Mouse (Mus musculus): ENCODE measurements at regions not wholly inside any gene's neighbourhood (a gene's known extent, or its start where the extent isn't known, plus 50 kb on each side); places are given as distances from the start of the nearest gene placed in this dataset.

GRCm38 (mm10) chr1:50622870-50623607 is 277.4 kb upstream of the Tmeff2 start:
- DNase-seq (ENCODE audit: extremely low spot score): no peak

- no peak for DNase-seq (ENCODE audit: extremely low spot score)
Measured at GRCm38 (mm10) chr1:50629000-50629399, 271.4 kb upstream of the Tmeff2 start.

GRCm38 (mm10) chr1:50629473-50630071 is 270.9 kb upstream of the Tmeff2 start:
- DNase-seq (ENCODE audit: extremely low spot score): no peak

GRCm38 (mm10) chr1:50637992-50638391 is 262.5 kb upstream of the Tmeff2 start:
- DNase-seq (ENCODE audit: extremely low spot score): no peak

- no peak for DNase-seq (ENCODE audit: extremely low spot score)
Measured at GRCm38 (mm10) chr1:50646931-50647674, 253.3 kb upstream of the Tmeff2 start.

GRCm38 (mm10) chr1:50651974-50652665 is 248.3 kb upstream of the Tmeff2 start:
- no peak for DNase-seq (ENCODE audit: extremely low spot score)

- no peak for DNase-seq (ENCODE audit: extremely low spot score)
Measured at GRCm38 (mm10) chr1:50665139-50665538, 235.3 kb upstream of the Tmeff2 start.

GRCm38 (mm10) chr1:50682971-50683370 is 217.5 kb upstream of the Tmeff2 start:
- no peak for DNase-seq (ENCODE audit: extremely low spot score)

- no peak for DNase-seq (ENCODE audit: extremely low spot score)
Measured at GRCm38 (mm10) chr1:50685361-50685760, 215.1 kb upstream of the Tmeff2 start.

- no peak for DNase-seq (ENCODE audit: extremely low spot score)
Measured at GRCm38 (mm10) chr1:50696916-50697315, 203.5 kb upstream of the Tmeff2 start.

- no peak for DNase-seq (ENCODE audit: extremely low spot score)
Measured at GRCm38 (mm10) chr1:50697333-50698216, 202.9 kb upstream of the Tmeff2 start.

GRCm38 (mm10) chr1:50704639-50705038 is 195.8 kb upstream of the Tmeff2 start:
- no peak for DNase-seq (ENCODE audit: extremely low spot score)

GRCm38 (mm10) chr1:50745049-50745448 is 155.4 kb upstream of the Tmeff2 start:
- no peak for DNase-seq (ENCODE audit: extremely low spot score)

GRCm38 (mm10) chr1:50770211-50770610 is 130.2 kb upstream of the Tmeff2 start:
- no peak for DNase-seq (ENCODE audit: extremely low spot score)

- peak; percentile 6 for DNase-seq (ENCODE audit: extremely low spot score)
Measured at GRCm38 (mm10) chr1:50795264-50795663, 105.2 kb upstream of the Tmeff2 start.

GRCm38 (mm10) chr1:50798166-50798565 is 102.3 kb upstream of the Tmeff2 start:
- DNase-seq (ENCODE audit: extremely low spot score): no peak

GRCm38 (mm10) chr1:50806321-50806720 is 94.1 kb upstream of the Tmeff2 start:
- DNase-seq (ENCODE audit: extremely low spot score): no peak

GRCm38 (mm10) chr1:50806821-50807220 is 93.6 kb upstream of the Tmeff2 start:
- DNase-seq (ENCODE audit: extremely low spot score): no peak

- no peak for DNase-seq (ENCODE audit: extremely low spot score)
Measured at GRCm38 (mm10) chr1:50831663-50832062, 68.8 kb upstream of the Tmeff2 start.

GRCm38 (mm10) chr1:50836123-50836522 is 64.3 kb upstream of the Tmeff2 start:
- no peak for DNase-seq (ENCODE audit: extremely low spot score)

- no peak for DNase-seq (ENCODE audit: extremely low spot score)
Measured at GRCm38 (mm10) chr1:50847156-50847555, 53.3 kb upstream of the Tmeff2 start.

Data from embryo, embryonic 9.5 days (tissue).